Mouse (Mus musculus): ENCODE data around the gene Atp9a.

DNA sequence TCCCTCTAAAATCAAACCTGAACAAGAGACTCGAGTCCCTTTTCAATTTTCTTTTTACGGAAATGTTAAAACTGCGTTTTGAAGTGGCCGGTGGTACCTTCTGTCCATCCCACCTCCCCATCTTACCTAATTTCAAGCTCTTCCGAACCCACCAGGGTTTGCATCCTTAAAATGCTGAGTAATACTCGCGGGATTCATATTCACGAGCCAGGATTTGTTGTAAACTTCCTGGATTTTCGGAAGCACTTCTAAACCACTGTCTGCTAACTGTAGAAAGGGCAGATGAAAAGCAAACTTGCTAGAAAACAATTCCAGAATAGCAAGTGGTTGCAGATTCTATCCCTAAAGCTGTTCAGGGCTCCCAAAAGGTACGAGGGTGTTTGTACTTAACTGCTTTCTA is 25.4 kb upstream of the Atp9a start, which contains the start of gene Sall4:
- no peak for TF ChIP-seq CTCF (IDR thresholded peaks at IDR 0.05; ENCODE audit: insufficient read depth, low read depth, low read length)
- no peak for TF ChIP-seq POLR2A (IDR thresholded peaks at IDR 0.05; ENCODE audit: insufficient read depth, low read depth, low read length)
